Mouse (Mus musculus) neural tube, embryonic 10.5 days (tissue): Measurements from ENCODE around the gene Uhrf2.

Experiments
- DNase-seq: peaks from one replicate; pipeline ENCODE4 v3.0.0-alpha.2; 2017; ENCODE audit warnings: low spot score; ENCODE audit errors: extremely low spot score

Uhrf2 gene

DNA sequence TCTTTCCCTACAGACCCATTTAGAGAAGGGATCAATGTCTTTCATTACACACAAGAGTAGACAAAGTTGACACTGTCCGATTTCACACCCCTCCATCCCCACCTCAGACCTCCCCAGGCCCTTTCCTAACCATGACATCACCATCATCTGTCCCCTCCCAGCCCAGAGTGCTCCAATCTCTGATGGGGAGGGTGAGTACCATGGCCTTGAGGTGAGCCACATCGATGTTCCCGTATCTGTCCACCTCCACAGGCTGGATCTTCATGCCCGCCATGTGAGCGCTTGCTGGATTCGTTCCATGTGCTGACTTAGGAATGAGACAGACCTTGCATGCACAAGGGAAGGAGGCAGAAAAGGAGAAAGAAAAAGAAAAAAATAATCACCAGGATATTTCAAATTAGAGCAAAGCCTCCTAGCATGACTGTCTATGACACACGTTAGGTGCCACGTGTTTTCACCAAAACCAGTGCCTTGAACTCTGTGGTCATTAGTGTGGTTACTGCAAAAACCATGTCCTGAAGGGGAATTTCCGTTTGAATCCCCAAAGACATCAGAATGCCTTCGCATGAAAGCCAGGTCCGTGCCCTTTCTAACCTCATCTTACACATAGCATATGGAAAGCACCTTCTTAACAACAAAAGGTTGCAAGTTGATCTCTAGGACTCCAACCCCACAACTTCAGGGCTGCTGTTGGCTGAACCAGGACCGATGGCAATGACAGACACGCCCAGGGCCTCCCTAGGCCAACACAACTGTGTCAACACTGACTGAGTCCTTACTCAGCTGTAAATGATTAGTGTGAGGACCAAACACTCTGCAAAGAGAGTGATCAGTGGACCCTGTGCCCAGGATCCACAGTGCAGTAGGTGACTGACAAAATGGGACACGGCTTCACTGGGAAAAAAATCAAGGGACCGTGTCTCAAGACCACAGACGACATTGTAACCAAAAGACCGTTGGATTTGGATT lies 88.3 kb downstream of the Uhrf2 start:
- no peak for DNase-seq

- DNase-seq = no peak
Measured at GRCm38 (mm10) chr19:30124999-30125669, 94.8 kb downstream of the Uhrf2 start.

GRCm38 (mm10) chr19:30125670-30126059 lies 95.4 kb downstream of the Uhrf2 start:
- no peak for DNase-seq

GRCm38 (mm10) chr19:30128177-30128576 lies 97.9 kb downstream of the Uhrf2 start:
- no peak for DNase-seq

- DNase-seq = no peak
Measured at GRCm38 (mm10) chr19:30136308-30136707, 106.0 kb downstream of the Uhrf2 start.
